Mouse (Mus musculus) ES-Bruce4 (cell line): ENCODE measurements around the gene Ccdc141. TPM values are rescaled to one million over a fixed set of nuclear protein-coding genes. Genes with fewer than 3 reads are reported as not detected.

ENCODE experiments used
- H3K27ac ChIP-seq: 2 replicates; pipeline ENCODE4 v1.5.1; 2012; ENCODE audit warnings: low read length, inconsistent platforms; ENCODE audit not compliant: insufficient read depth
- H3K27me3 ChIP-seq: 2 replicates; pipeline ENCODE4 v1.6.1; 2012; ENCODE audit warnings: mild to moderate bottlenecking, low read length, inconsistent platforms; ENCODE audit not compliant: control insufficient read depth, poor library complexity, insufficient read depth, severe bottlenecking
- H3K36me3 ChIP-seq: 2 replicates; pipeline ENCODE4 v1.6.1; 2012; ENCODE audit warnings: inconsistent platforms, mild to moderate bottlenecking, low read length, moderate library complexity; ENCODE audit not compliant: control insufficient read depth, poor library complexity, insufficient read depth, severe bottlenecking
- H3K4me1 ChIP-seq: one replicate; pipeline ENCODE4 v1.8.1; 2011; ENCODE audit warnings: low read length; ENCODE audit not compliant: control insufficient read depth, insufficient read depth
- H3K4me3 ChIP-seq: 2 replicates; pipeline ENCODE4 v1.5.1; 2011; ENCODE audit warnings: low read depth, mild to moderate bottlenecking, low read length
- H3K9ac ChIP-seq: 2 replicates; pipeline ENCODE4 v1.6.1; 2012; ENCODE audit warnings: low read depth, mild to moderate bottlenecking, inconsistent platforms; ENCODE audit not compliant: poor library complexity, severe bottlenecking
- H3K9me3 ChIP-seq: replicated peaks from 2 replicates; pipeline ENCODE4 v1.6.1; 2012; ENCODE audit warnings: mild to moderate bottlenecking, low read length, inconsistent platforms; ENCODE audit not compliant: control insufficient read depth, poor library complexity, insufficient read depth, severe bottlenecking
- CTCF ChIP-seq: IDR thresholded peaks from one replicate; pipeline ENCODE4 v1.8.1; 2011; ENCODE audit warnings: low read depth, low read length
- EP300 ChIP-seq: IDR thresholded peaks from 2 replicates; pipeline ENCODE4 v1.6.1; 2011; ENCODE audit warnings: low read depth, low read length; ENCODE audit not compliant: insufficient read depth
- POLR2A ChIP-seq: IDR thresholded peaks from one replicate; pipeline ENCODE4 v1.8.1; 2011; ENCODE audit warnings: low read length; ENCODE audit not compliant: insufficient read depth
- polyA plus RNA-seq: library from polyadenylated mRNA; stranded (reverse); fragments of >200 nt; gene quantifications from 2 replicates; pipeline ENCODE4 v1.2.4, GENCODE M21; 2011; ENCODE audit warnings: low read depth; ENCODE audit not compliant: missing spikeins, insufficient read depth, insufficient read length

Ccdc141 gene
- polyA plus RNA-seq, 1 experiment, result 6.6 TPM

DNA sequence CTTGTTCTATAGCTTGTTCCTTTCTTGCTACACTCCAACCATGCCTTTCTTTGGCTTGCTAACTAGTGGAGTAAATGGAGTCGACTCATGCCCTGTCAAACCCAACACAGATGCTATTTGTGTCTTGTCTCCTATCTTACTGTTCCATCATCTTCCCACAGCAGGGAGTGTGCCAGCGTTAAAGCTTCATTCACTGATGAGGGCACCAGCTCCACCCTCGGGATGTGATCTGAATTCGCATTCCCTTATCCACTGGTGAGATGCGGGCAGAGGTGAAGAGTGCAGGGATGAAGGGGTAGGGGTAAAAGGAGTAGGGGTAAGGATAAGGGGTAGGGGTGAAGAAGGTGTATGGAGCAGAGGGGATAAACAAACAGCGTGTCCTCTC, 12.6 kb upstream of the Ccdc141 start:
- Histone ChIP-seq H3K9me3 (peaks cover 4% of the 10 kb centered on the region), H3K4me3 (no peak overlapping the region), H3K9ac (no peak overlapping the region), H3K27ac (no peak overlapping the region), H3K36me3 (no peaks in the 10 kb centered on the region; the same call in 1 of the 2 replicates), H3K27me3 (no peaks in the 10 kb centered on the region), H3K4me1 (no peaks in the 10 kb centered on the region)
- TF ChIP-seq CTCF (no peak), POLR2A (no peak), EP300 (no peak)

GRCm38 (mm10) chr2:77182271-77182995, 12.0 kb upstream of the Ccdc141 start:
- Histone ChIP-seq H3K27ac (no peak overlapping the region), H3K9me3 (peaks cover 4% of the 10 kb centered on the region), H3K36me3 (no peaks in the 10 kb centered on the region; the same call in 1 of the 2 replicates), H3K4me1 (no peaks in the 10 kb centered on the region), H3K4me3 (no peak overlapping the region), H3K27me3 (no peaks in the 10 kb centered on the region), H3K9ac (no peak overlapping the region)
- TF ChIP-seq CTCF (no peak), EP300 (no peak), POLR2A (no peak)

DNA sequence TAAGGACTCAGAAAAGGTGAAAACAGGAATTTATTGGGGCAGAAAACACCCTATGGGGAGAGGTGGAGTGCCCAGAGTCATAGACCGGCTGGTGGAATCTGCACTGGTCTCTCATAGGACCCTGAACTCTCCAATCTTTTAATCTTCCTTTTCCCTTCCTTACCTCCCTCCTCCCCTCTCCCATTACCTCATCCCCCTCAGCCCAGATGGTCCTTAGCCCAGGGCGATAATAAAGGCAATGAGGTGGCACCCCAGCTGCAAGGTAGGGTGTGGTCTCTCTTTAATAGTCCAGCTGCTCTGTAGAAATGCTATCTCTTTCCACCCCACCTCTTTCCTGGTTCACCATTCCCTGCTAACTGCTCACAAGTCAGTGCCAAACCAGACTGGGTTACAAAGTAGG, 7.0 kb upstream of the Ccdc141 start:
- Histone ChIP-seq H3K27ac (peak overlapping the region; percentile 14; the same call in 1 of the 2 replicates), H3K36me3 (no peaks in the 10 kb centered on the region), H3K4me3 (no peak overlapping the region), H3K4me1 (peaks cover 2% of the 10 kb centered on the region), H3K27me3 (no peaks in the 10 kb centered on the region), H3K9ac (no peak overlapping the region), H3K9me3 (peaks cover 4% of the 10 kb centered on the region)
- no peak for TF ChIP-seq POLR2A
- TF ChIP-seq CTCF, result no peak
- TF ChIP-seq EP300, result peak; percentile 95

- H3K4me3 ChIP-seq, result no peak overlapping the region
- no peak overlapping the region for H3K9ac ChIP-seq
- H3K36me3 ChIP-seq, result no peaks in the 10 kb centered on the region
- H3K27ac ChIP-seq, result peak overlapping the region; percentile 49
- H3K4me1 ChIP-seq, result peaks cover 2% of the 10 kb centered on the region
- peaks cover 4% of the 10 kb centered on the region for H3K9me3 ChIP-seq
- H3K27me3 ChIP-seq, result no peaks in the 10 kb centered on the region
- TF ChIP-seq EP300, result no peak
- TF ChIP-seq CTCF, result no peak
- no peak for TF ChIP-seq POLR2A
Observed at GRCm38 (mm10) chr2:77176413-77176812, 6.0 kb upstream of the Ccdc141 start.

DNA sequence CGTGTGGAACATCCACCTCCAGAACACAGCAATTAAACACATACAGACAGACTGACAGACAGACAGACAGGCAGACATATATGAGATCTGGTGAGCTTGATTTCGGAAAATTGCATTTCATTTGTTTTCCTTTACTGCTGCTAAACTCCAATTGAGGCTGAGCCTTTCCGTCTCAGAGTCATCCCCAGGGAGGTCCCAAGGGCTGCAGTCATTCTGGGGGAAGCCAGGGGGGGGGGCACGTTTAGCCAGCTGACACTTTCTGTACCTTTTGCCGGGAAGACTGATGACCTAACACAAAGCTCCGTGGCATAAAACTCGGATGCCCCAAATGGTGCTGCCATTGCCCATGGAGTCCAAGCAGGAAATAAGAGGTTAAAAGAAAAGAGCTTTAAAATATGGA, 5.0 kb upstream of the Ccdc141 start:
- Histone ChIP-seq H3K9ac (no peak overlapping the region), H3K27ac (no peak overlapping the region), H3K9me3 (peaks cover 4% of the 10 kb centered on the region), H3K4me3 (no peak overlapping the region), H3K4me1 (peaks cover 2% of the 10 kb centered on the region), H3K27me3 (no peaks in the 10 kb centered on the region), H3K36me3 (no peaks in the 10 kb centered on the region)
- TF ChIP-seq POLR2A, result no peak

DNA sequence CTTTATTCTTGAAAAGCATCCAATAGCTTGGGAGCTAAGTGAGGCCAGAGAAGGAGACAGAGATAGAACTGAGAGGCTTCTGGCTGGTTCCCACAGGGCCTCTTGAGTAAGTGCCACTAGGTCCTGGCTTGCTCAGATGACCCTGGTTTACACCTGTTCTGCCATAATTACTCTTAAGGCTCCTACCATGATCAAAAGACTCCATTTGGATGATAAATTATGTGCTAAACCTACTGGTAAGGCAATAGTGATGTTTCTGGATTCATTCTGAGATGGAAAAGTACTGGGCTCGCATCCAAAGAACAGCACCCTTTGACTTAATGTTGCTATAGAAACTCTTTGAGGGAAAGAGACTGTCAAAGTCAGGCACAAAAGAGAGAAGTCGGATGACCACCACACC, 3.9 kb upstream of the Ccdc141 start:
- Histone ChIP-seq H3K9ac (no peak overlapping the region), H3K9me3 (peaks cover under 1% of the 10 kb centered on the region), H3K4me1 (peaks cover 2% of the 10 kb centered on the region), H3K27ac (no peak overlapping the region), H3K4me3 (no peak overlapping the region), H3K36me3 (no peaks in the 10 kb centered on the region), H3K27me3 (no peaks in the 10 kb centered on the region)
- no peak for TF ChIP-seq CTCF
- TF ChIP-seq EP300, result no peak
- TF ChIP-seq POLR2A, result no peak
